Mouse (Mus musculus): ENCODE data around the gene Tmem51. TPM values are rescaled to one million over a fixed set of nuclear protein-coding genes. Genes with fewer than 3 reads are reported as not detected.
"Not testable (repeated sequence)": the region's sequence is repeated elsewhere in the genome, so short reads cannot be mapped to it uniquely, and the experiment has no call there.

The Tmem51 gene
- polyA plus RNA-seq, 1 experiment from 2014 or later = 9.2 TPM

- 78% methylated on average over 4 of the region's 4 CpGs for WGBS
- Histone ChIP-seq H3K9me3 (no peaks in the 10 kb centered on the region), H3K4me3 (no peak overlapping the region), H3K27me3 (ENCODE audit: insufficient read depth, poor library complexity, severe bottlenecking) (peaks cover 6% of the 10 kb centered on the region; the same call in 1 of the 2 replicates), H3K36me3 (no peaks in the 10 kb centered on the region), H3K4me1 (replicated peaks) (0 out of 2 replicates have a peak, but pooled peaks cover 2% of the 10 kb centered on the region), H3K27ac (no peak overlapping the region)
- DNase-seq (ENCODE audit: low spot score) = no peak
Observed at GRCm38 (mm10) chr4:142023166-142023565, 60.9 kb downstream of the Tmem51 start.

DNA sequence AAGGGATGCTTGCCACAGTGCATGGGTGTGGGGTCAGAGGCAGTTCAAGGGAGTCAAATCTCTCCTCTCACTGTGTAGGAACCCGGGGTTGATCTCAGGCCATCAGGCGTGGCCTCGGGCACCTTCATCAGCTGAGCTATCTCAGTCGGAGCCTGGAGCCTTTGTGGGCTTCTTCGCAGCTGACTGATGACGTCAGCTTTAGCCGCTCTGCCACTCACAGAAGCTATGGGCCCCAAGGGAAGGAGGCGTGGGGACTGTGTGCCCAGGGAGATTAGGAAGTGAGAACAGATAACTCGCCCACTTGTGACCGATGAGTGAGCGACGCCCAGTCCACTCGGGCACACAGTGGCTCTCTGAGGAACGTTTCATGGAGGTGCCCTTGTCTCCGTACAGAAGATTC lies 66.4 kb downstream of the Tmem51 start:
- H3K9me3 ChIP-seq = no peaks in the 10 kb centered on the region
- H3K27me3 ChIP-seq (ENCODE audit: insufficient read depth, poor library complexity, severe bottlenecking) = peaks cover 59% of the 10 kb centered on the region
- no peak for DNase-seq (ENCODE audit: low spot score)
- 69% methylated on average over 15 of the region's 15 CpGs for WGBS
- no peak overlapping the region for H3K27ac ChIP-seq
- no peaks in the 10 kb centered on the region for H3K36me3 ChIP-seq
- H3K4me3 ChIP-seq = no peak overlapping the region
- peaks cover 41% of the 10 kb centered on the region for H3K4me1 ChIP-seq (replicated peaks)

GRCm38 (mm10) chr4:142014659-142015608 lies 69.2 kb downstream of the Tmem51 start, which contains the start of gene Fhad1:
Gene Fhad1 (minus strand): TSS chr4:142015082.
- peaks cover 48% of the 10 kb centered on the region for H3K4me1 ChIP-seq (replicated peaks)
- peak; percentile 86 for DNase-seq (ENCODE audit: low spot score)
- H3K27ac ChIP-seq = peak within 1 kb of the TSS; percentile 73
- peak within 1 kb of the TSS; percentile 53 for H3K4me3 ChIP-seq
- H3K27me3 ChIP-seq (ENCODE audit: insufficient read depth, poor library complexity, severe bottlenecking) = peaks cover 68% of the 10 kb centered on the region
- 2% methylated on average over 45 of the region's 46 CpGs for WGBS
- H3K36me3 ChIP-seq = no peaks in the 10 kb centered on the region
- H3K9me3 ChIP-seq = no peaks in the 10 kb centered on the region

- DNase-seq (ENCODE audit: low spot score) = no peak
Observed at GRCm38 (mm10) chr4:142011236-142011635, 72.9 kb downstream of the Tmem51 start.

DNA sequence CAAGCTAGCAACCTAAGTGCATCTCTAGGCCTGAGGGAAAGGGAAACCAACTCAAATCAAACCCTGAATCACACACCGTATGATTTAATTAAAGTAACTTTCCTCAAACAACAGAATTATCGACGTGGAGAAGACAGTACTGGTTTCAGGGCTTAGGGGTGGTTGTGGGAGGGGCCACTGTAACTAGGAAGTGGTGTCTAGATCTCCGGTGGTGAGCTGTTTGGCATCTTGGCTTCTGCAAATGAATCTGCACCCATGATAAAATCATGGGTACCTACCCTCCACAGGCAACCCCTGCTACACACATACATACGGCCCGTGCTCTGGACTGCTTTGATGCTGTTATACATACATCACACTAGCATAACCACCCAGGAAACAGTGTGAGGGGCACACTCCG lies 73.7 kb downstream of the Tmem51 start:
- WGBS = 87% methylated on average over 7 of the region's 7 CpGs

More at GRCm38 (mm10) chr4:142011236-142011635, 72.9 kb downstream of the Tmem51 start:
- peaks cover 35% of the 10 kb centered on the region for H3K4me1 ChIP-seq (replicated peaks)
- no peaks in the 10 kb centered on the region for H3K9me3 ChIP-seq
- H3K36me3 ChIP-seq = no peaks in the 10 kb centered on the region
- peaks cover 45% of the 10 kb centered on the region for H3K27me3 ChIP-seq (ENCODE audit: insufficient read depth, poor library complexity, severe bottlenecking)
- 89% methylated on average over 13 of the region's 13 CpGs for WGBS
- no peak overlapping the region for H3K27ac ChIP-seq
- no peak overlapping the region for H3K4me3 ChIP-seq

GRCm38 (mm10) chr4:142008206-142008605 lies 75.9 kb downstream of the Tmem51 start:
- peaks cover 16% of the 10 kb centered on the region for H3K4me1 ChIP-seq (replicated peaks)
- no peaks in the 10 kb centered on the region for H3K9me3 ChIP-seq
- DNase-seq (ENCODE audit: low spot score) = no peak
- 90% methylated on average over 11 of the region's 11 CpGs for WGBS
- H3K27me3 ChIP-seq (ENCODE audit: insufficient read depth, poor library complexity, severe bottlenecking) = peaks cover 14% of the 10 kb centered on the region
- no peaks in the 10 kb centered on the region for H3K36me3 ChIP-seq
- H3K4me3 ChIP-seq = no peak overlapping the region
- no peak overlapping the region for H3K27ac ChIP-seq

More for the DNA sequence above, 73.7 kb downstream of the Tmem51 start:
- H3K27ac ChIP-seq = no peak overlapping the region
- H3K4me3 ChIP-seq = no peak overlapping the region
- H3K27me3 ChIP-seq (ENCODE audit: insufficient read depth, poor library complexity, severe bottlenecking) = peaks cover 37% of the 10 kb centered on the region
- peaks cover 27% of the 10 kb centered on the region for H3K4me1 ChIP-seq (replicated peaks)
- H3K36me3 ChIP-seq = no peaks in the 10 kb centered on the region
- no peak for DNase-seq (ENCODE audit: low spot score)
- H3K9me3 ChIP-seq = no peaks in the 10 kb centered on the region

- Histone ChIP-seq H3K9me3 (no peaks in the 10 kb centered on the region), H3K27me3 (ENCODE audit: insufficient read depth, poor library complexity, severe bottlenecking) (no peaks in the 10 kb centered on the region), H3K36me3 (no peaks in the 10 kb centered on the region), H3K4me1 (replicated peaks) (peaks cover 9% of the 10 kb centered on the region), H3K27ac (no peak overlapping the region), H3K4me3 (no peak overlapping the region)
- 71% methylated on average over 9 of the region's 9 CpGs for WGBS
- no peak for DNase-seq (ENCODE audit: low spot score)
Observed at GRCm38 (mm10) chr4:142000581-142000980, 83.5 kb downstream of the Tmem51 start.

DNA sequence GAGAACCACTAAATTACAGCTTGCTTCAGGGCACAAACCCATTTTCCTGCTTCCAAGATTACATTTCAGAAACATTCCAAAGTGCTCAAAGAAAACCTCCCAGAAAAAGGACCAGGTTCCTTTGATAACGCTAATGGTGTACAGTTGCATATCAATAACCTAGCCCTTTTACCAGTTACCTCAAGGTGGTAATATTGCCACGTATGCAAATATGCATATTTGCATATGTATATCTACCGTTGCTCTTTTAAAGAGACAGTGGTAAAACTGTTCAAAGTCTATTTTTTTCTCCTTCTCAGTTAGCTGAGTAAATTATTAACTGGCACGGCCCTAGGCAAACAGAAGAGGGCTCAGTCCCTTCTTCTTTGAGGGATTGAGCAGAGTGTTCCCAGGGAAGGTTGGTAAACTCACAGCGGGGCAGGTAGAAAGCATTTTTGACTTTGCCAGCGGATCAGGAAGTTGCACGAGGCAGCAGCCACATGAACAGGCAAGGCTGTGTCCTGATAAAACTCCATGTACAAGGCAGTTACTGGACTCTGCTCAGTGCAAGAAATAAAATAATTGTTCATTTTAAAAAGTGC lies 84.5 kb downstream of the Tmem51 start:
- Histone ChIP-seq H3K4me1 (replicated peaks) (peaks cover 9% of the 10 kb centered on the region), H3K36me3 (no peaks in the 10 kb centered on the region), H3K27me3 (ENCODE audit: insufficient read depth, poor library complexity, severe bottlenecking) (no peaks in the 10 kb centered on the region), H3K27ac (no peak overlapping the region), H3K4me3 (no peak overlapping the region), H3K9me3 (no peaks in the 10 kb centered on the region)
- WGBS = 65% methylated on average over 7 of the region's 7 CpGs
- no peak for DNase-seq (ENCODE audit: low spot score)

DNA sequence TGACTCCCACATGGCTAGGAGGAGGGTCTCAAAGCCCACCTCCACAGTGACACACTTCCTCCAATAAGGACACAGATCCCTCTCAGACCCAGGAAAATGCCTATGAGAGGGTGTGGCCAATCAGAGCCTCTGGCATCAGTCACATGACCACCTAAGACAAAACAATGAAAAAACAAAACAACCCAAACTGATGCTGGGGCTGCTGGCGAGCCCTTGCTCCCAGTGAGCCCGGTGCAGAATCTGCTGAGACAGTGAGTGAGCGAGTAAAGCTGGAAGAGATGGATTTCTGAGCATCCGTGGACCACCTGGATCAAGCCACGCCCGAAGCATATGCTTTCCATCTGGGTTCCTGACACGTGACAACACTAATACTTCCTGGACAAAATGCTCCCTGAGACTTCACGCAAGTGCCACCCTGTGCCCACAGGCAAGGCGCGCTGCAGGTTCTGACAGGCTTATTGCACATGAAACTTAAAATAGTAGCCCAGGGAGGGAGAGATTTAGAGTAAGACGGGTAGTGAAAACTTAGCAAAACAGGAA lies 85.8 kb downstream of the Tmem51 start:
- 27% methylated on average over 11 of the region's 11 CpGs for WGBS
- peak; percentile 55 for DNase-seq (ENCODE audit: low spot score)

DNA sequence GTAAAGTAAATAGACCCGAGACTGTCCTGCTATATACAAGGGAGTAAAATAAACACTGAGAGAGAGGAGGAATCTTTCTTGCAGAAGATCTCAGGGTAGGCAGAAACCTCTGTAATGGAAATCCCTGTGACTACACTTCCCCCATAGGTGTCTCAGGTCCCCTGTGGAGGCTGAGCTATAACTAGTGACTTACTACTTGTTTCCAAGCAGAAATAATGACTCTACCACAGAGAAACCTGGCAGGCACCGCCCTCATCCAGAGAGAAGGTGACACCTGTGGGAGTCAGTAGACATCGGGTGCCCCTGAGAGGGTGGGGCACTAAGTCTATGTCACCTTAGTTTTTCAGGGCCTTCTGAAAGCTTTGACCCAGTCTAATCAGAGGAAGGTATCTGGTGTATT lies 87.2 kb downstream of the Tmem51 start:
- no peaks in the 10 kb centered on the region for H3K27me3 ChIP-seq (ENCODE audit: insufficient read depth, poor library complexity, severe bottlenecking)
- no peak overlapping the region for H3K27ac ChIP-seq
- H3K36me3 ChIP-seq = no peaks in the 10 kb centered on the region
- H3K9me3 ChIP-seq = no peaks in the 10 kb centered on the region
- H3K4me1 ChIP-seq (replicated peaks) = peaks cover 9% of the 10 kb centered on the region
- no peak overlapping the region for H3K4me3 ChIP-seq
- DNase-seq (ENCODE audit: low spot score) = no peak
- WGBS = 84% methylated on average over 3 of the region's 3 CpGs

More for the DNA sequence above, 85.8 kb downstream of the Tmem51 start:
- Histone ChIP-seq H3K27me3 (ENCODE audit: insufficient read depth, poor library complexity, severe bottlenecking) (no peaks in the 10 kb centered on the region), H3K36me3 (no peaks in the 10 kb centered on the region), H3K4me1 (replicated peaks) (peaks cover 9% of the 10 kb centered on the region), H3K4me3 (peak overlapping the region; percentile 49), H3K27ac (peak overlapping the region; percentile 85), H3K9me3 (no peaks in the 10 kb centered on the region)

- no peaks in the 10 kb centered on the region for H3K36me3 ChIP-seq
- no peaks in the 10 kb centered on the region for H3K27me3 ChIP-seq (ENCODE audit: insufficient read depth, poor library complexity, severe bottlenecking)
- peaks cover 9% of the 10 kb centered on the region for H3K4me1 ChIP-seq (replicated peaks)
- H3K27ac ChIP-seq = no peak overlapping the region
- no peak for DNase-seq (ENCODE audit: low spot score)
- 85% methylated on average over 7 of the region's 7 CpGs for WGBS
- H3K4me3 ChIP-seq = no peak overlapping the region
- H3K9me3 ChIP-seq = no peaks in the 10 kb centered on the region
Observed at GRCm38 (mm10) chr4:141996086-141996485, 88.0 kb downstream of the Tmem51 start.

GRCm38 (mm10) chr4:141994062-141994471 lies 90.0 kb downstream of the Tmem51 start:
- DNase-seq (ENCODE audit: low spot score); H3K4me3 ChIP-seq; H3K9me3 ChIP-seq; H3K27me3 ChIP-seq (ENCODE audit: insufficient read depth, poor library complexity, severe bottlenecking); H3K4me1 ChIP-seq (replicated peaks); H3K27ac ChIP-seq; H3K36me3 ChIP-seq: not testable (repeated sequence)
- WGBS = 34% methylated on average over 2 of the region's 2 CpGs

Data from hindbrain, embryonic 10.5 days (tissue).